Mouse (Mus musculus): ENCODE results near the gene Baz2a.
A peak's percentile ranks its signal among the peaks of the same experiment; 100 is the strongest.
"Not testable (repeated sequence)": the region's sequence is repeated elsewhere in the genome, so short reads cannot be mapped to it uniquely, and the experiment has no call there.

Gene Baz2a

DNA sequence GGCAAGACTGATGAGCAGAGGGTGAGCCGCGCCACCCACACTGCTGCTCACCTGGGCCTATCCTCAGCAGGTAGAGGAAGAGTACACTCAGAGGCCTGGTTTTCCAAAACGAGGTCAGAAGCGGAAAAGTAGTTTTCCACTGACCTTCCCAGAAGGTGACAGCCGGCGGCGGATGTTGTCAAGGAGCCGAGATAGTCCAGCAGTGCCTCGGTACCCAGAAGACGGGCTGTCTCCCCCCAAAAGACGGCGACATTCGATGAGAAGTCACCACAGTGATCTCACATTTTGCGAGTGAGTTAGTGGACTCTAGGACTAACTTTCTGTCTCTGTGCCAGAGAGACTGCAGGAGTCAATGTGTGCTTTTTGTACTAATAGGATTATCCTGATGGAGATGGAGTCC lies 34.6 kb downstream of the Baz2a start:
- DNase-seq = no peak

DNA sequence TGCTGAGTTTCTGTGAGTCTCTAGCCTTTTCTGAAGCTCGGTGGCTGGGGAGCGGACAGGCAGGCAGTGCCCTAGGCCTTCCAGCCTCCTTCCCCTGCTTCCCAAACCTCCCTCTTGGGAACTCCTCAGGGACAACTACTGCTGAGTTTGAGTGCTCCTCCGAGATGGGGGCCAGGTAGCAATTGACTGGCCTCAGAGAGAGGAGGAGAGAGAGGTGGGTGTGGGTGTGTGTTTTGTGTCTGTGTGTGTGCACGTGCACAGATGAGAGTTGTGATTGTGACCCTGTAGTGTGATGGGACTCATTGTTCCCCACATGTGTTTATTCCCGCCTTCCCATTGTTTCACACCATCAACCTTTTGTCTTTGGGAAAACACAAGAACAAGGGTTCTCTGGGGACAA lies 36.1 kb downstream of the Baz2a start:
- no peak for DNase-seq

- DNase-seq = no peak
These were observed 36.8 kb downstream of the Baz2a start for GRCm38 (mm10) chr10:128128143-128128542.

DNA sequence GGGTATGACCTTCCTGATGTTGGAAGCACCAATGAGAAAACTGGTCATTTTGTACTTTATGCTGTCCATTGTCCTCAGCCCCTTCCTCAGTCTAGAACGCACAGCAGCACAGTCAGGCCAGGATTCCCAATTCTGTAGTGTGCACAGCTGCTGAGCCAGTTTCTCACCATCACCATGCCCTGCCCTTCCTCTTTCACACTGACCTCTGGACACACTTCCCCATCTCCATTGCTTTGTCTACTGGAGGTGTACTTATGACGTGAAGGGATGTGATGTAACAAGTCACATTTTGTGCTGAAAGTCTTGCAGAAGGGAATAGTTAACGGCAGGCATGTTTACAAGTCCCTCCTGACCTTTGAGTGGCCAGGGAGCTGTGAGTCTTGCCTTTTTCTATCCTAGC lies 39.9 kb downstream of the Baz2a start:
- no peak for DNase-seq

DNA sequence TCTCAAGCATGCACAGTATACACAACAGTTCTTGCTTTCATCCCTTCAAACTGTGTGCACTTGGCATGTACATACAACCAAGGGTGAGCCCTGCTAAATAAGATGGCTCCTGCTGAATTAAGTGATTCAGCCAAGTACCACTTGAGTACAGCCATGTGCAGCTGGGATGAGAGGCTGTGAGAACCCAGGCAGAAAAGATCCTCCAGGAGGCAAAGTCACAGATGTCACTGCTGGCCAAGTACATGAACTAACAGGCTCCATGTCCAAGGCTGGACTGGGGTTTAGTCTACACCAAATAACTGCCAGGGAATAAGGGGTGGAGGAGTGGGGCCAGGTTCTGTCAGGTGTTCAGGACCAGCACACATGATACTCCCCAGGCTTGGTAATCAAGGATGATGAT lies 40.4 kb downstream of the Baz2a start:
- no peak for DNase-seq

DNA sequence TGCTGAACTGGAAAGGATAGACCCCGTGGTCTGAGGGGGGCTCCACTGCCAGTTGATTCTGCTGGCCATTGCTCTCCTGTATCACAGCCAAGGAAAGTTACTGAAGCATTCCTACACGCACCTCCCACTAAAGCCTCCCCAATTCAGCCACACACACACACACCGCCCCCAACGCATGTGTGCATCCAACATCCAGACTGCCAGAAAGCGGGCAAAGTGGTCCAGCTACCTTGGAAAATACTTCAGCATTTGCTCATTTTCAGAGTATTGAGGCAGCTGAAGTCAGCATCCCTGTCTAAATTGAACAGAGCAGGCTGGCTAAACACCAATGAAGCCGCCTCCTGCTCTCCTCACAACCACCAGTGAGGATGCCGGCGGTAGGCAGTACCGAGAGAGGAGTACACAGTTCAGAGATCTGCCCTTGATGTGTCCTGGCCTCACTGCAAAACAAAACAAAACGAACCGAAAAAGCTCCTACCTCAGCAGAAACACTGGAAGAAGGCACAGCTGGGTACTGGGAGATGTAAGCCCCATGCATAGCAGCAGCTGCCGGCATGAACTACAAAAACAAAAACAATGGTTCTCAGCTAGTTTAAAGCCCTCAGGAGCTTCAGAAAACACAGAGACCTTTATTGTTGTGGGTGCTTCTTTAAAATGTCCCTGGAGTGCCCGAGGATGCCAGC lies 42.4 kb downstream of the Baz2a start:
- DNase-seq = no peak

GRCm38 (mm10) chr10:128135374-128135773 lies 44.0 kb downstream of the Baz2a start:
- no peak for DNase-seq

GRCm38 (mm10) chr10:128140236-128140952 lies 49.0 kb downstream of the Baz2a start:
- DNase-seq = peak; percentile 40

GRCm38 (mm10) chr10:128142165-128142564 lies 50.8 kb downstream of the Baz2a start:
- no peak for DNase-seq

- DNase-seq = no peak
These were observed 52.3 kb downstream of the Baz2a start for GRCm38 (mm10) chr10:128143659-128144058.

- DNase-seq = no peak
These were observed 53.6 kb downstream of the Baz2a start for GRCm38 (mm10) chr10:128144961-128145360.

GRCm38 (mm10) chr10:128148789-128149365 lies 57.5 kb downstream of the Baz2a start:
- no peak for DNase-seq

DNA sequence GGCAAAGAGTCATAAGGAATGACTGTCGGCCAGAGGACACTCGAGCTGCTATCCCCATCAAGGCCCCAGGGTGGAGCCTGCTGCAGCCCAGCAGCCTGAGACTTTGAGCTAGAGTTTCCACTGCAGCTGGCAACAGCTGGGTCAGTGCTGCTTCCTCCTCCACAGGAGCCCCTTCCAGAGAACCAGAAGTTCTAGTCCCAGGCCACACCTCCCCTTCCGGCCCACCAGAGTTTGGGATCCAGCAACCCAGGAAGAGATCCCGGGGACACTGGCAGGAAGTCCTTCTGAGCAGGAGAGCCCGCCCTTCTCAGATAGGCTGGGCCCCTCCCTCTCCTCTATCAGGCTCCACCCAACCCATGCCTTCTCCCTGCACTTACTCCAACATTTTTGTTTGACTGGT lies 58.2 kb downstream of the Baz2a start:
- no peak for DNase-seq

DNA sequence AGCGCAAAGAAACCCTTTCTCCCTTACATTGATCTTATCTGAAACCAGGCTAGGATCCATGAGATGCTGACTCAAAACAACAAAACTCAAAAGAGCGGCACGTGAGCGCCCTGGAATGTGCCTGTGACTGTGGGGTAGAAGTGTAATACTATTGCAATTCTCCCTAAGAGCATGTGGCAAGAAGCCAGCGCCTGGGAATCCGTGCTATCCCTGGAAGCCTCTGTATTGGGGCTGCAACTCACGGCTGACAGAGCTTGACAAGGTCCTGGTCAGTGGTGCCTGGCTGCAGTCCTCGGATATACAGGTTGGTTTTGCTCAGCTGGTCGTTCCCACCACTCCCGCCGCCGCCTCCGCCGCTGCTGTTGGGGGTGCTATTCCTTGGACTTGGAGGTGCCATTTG lies 59.6 kb downstream of the Baz2a start:
- DNase-seq = no peak

DNA sequence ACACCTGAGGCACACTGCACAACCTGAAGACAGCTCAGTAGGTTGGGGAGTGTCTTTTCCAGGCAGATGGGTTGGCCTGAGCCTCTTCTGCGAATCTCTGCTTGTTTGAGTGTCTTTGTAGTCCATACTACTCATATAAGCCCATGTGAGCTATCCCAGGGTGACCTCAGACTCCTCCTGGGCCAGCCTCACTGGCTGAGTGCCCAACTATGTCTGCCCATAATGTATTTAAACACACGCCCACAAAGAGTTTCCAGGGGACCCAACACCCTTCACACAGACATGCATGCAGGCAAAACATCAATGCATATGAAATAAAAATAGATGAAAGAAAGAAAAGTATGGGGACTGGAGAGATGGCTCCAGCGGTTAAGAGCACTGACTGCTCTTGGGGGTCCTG lies 62.6 kb downstream of the Baz2a start:
- DNase-seq = no peak

GRCm38 (mm10) chr10:128165726-128166125 lies 74.3 kb downstream of the Baz2a start:
- DNase-seq = not testable (repeated sequence)

DNA sequence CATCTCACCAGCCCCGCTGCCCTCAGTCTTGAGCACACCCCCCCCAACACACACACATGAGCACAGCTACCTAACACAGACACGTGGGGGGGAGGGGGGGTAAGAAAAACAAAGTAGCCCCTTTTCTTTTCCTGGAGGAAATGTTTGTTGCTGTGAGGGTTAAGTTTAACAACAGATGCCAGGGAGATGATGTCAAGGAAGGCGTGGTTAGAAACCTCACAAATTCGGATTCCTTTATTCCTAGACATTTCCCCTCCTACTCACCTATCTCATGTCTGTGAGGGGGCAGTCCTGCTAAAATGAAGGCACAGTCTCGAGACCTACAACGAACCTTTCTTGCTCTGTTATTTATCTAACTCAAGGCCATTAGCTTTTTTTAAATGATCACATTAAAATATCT lies 75.7 kb downstream of the Baz2a start:
- DNase-seq = no peak

- not testable (repeated sequence) for DNase-seq
These were observed 80.0 kb downstream of the Baz2a start for GRCm38 (mm10) chr10:128171348-128171747.

DNA sequence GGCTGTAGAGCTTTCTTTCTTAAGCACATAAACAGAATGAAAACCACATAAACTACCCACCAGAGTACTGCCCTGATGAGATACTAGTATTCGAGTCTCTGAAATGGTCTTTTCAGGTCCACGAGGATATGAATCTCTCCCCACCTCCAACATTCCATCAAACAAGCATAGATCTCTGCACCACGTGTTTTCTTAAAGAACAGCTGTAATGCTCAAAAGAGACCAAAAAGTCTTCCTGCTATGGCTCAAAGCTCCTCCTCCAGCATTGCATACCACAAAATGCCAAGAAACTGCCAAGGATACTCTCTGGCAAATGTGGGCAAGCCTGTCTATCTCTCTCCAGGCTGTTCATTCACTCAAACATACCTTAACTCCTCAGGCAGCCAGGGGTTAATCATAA lies 83.9 kb downstream of the Baz2a start:
- no peak for DNase-seq

GRCm38 (mm10) chr10:128175996-128176755 lies 84.8 kb downstream of the Baz2a start:
- peak; percentile 42 for DNase-seq

- no peak for DNase-seq
These were observed 85.9 kb downstream of the Baz2a start for GRCm38 (mm10) chr10:128177316-128177715.
